Mouse (Mus musculus): ENCODE data around the gene Klf9. TPM values are rescaled to one million over a fixed set of nuclear protein-coding genes. Genes with fewer than 3 reads are reported as not detected.

Gene Klf9
- polyA plus RNA-seq (2016; fragmentation: Nextera tagmentation; extraction: Ambion mirVana) = 0.74 and 1.3 TPM in 2 replicates

DNA sequence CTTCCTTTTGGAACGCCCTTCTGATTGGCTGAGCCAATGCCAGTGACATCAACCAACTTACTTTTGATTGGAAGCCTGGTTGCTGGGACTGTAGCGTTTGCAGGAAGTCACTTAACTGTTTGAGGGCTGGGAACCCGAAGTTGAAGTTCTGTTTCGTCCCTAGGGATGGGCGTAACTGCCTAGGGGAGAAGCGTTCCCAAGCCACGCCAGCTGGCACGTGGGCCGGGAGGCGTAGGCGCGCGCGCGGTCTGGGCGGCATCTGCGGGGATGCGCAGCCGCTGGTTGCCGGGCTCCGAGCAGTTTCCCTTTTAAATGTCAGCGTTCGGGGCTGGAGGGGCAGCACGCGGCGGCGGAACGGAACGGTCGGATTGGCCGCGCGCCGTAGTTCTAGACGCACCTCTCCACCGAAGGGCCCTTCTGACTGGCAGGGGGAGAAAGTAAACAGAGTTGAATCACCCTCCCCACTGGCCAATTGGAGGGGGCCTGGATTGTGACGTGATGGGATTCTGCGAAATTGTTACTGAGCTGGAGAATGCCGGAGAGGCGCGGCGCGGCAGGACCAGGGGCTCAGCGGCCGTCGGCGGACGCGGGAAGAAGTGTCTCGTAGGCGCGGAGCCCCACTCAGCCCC is at the start of gene Klf9:
TSS of gene Klf9 (plus strand) at position 538 of the 629 bp plus-strand sequence.
- H3K4me1 ChIP-seq = peaks cover 31% of the 10 kb centered on the region
- peak within 1 kb of the TSS; percentile 68 for H3K4me3 ChIP-seq
- peak; percentile 86 for DNase-seq (ENCODE audit: low spot score)
- peaks cover 73% of the 10 kb centered on the region for H3K27me3 ChIP-seq (ENCODE audit: low read depth, poor library complexity, severe bottlenecking)
- under 1% methylated on average over 52 of the region's 52 CpGs for WGBS
- peak within 1 kb of the TSS; percentile 82 for H3K27ac ChIP-seq
- no peaks in the 10 kb centered on the region for H3K36me3 ChIP-seq
- no peaks in the 10 kb centered on the region for H3K9me3 ChIP-seq (replicated peaks)

- no peaks in the 10 kb centered on the region for H3K4me1 ChIP-seq
- no peaks in the 10 kb centered on the region for H3K36me3 ChIP-seq
- WGBS = 86% methylated on average over 4 of the region's 4 CpGs
- H3K27me3 ChIP-seq (ENCODE audit: low read depth, poor library complexity, severe bottlenecking) = no peaks in the 10 kb centered on the region
- no peak overlapping the region for H3K27ac ChIP-seq
- no peaks in the 10 kb centered on the region for H3K9me3 ChIP-seq (replicated peaks)
- no peak for DNase-seq (ENCODE audit: low spot score)
- no peak overlapping the region for H3K4me3 ChIP-seq
Observed at GRCm38 (mm10) chr19:23091586-23091985, 49.4 kb upstream of the Klf9 start.

DNA sequence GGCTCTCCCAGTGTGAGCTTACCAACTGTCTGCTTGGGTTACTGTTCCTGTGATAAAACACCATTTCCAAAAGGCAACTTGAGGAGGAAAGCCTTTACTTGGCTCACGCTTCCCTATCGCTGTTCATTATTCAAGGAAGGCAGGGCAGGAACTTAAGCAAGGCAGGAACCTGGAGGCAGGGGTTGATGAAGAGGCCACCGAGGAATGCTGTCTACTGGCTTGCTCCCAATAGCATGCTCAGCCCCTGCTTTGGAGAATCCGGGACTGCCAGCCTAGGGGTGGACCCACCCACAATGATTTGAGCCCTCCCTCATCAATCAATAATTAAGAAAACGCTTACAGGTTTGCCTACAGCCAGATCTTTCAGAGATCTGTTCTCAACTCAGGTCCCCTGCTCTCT is 47.5 kb upstream of the Klf9 start:
- Histone ChIP-seq H3K27ac (no peak overlapping the region), H3K4me1 (no peaks in the 10 kb centered on the region), H3K4me3 (no peak overlapping the region), H3K27me3 (ENCODE audit: low read depth, poor library complexity, severe bottlenecking) (no peaks in the 10 kb centered on the region), H3K36me3 (no peaks in the 10 kb centered on the region), H3K9me3 (replicated peaks) (no peaks in the 10 kb centered on the region)
- WGBS = 89% methylated on average over 5 of the region's 5 CpGs
- no peak for DNase-seq (ENCODE audit: low spot score)

DNA sequence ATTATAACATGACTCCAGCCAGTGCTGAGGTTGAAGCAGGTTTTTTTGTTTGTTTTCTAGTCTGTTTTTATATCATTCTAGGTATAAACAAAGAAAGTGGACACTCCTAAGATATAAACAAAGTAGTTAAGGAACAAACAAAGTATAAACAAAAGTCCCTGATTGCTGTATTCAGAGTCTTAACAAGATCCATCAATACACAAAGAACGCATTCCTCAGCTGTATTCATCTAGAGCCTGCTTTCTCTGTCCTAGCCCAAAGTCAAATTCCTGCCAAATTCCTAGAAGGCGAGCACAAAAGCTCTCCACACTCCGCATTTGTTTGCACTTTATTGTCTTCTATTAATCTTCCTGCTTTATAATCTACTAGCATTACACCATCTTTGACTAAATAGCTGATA is 46.1 kb upstream of the Klf9 start:
- no peaks in the 10 kb centered on the region for H3K9me3 ChIP-seq (replicated peaks)
- no peaks in the 10 kb centered on the region for H3K36me3 ChIP-seq
- H3K4me1 ChIP-seq = no peaks in the 10 kb centered on the region
- no peak for DNase-seq (ENCODE audit: low spot score)
- no peak overlapping the region for H3K27ac ChIP-seq
- H3K4me3 ChIP-seq = no peak overlapping the region
- 69% methylated on average over 3 of the region's 3 CpGs for WGBS
- no peaks in the 10 kb centered on the region for H3K27me3 ChIP-seq (ENCODE audit: low read depth, poor library complexity, severe bottlenecking)

GRCm38 (mm10) chr19:23106859-23107258 is 34.2 kb upstream of the Klf9 start:
- Histone ChIP-seq H3K27ac (no peak overlapping the region), H3K27me3 (ENCODE audit: low read depth, poor library complexity, severe bottlenecking) (no peaks in the 10 kb centered on the region), H3K4me1 (no peaks in the 10 kb centered on the region), H3K36me3 (no peaks in the 10 kb centered on the region), H3K9me3 (replicated peaks) (no peaks in the 10 kb centered on the region), H3K4me3 (no peak overlapping the region)
- DNase-seq (ENCODE audit: low spot score) = no peak
- WGBS = 90% methylated on average over 5 of the region's 5 CpGs

GRCm38 (mm10) chr19:23107335-23107734 is 33.7 kb upstream of the Klf9 start:
- no peaks in the 10 kb centered on the region for H3K4me1 ChIP-seq
- H3K9me3 ChIP-seq (replicated peaks) = no peaks in the 10 kb centered on the region
- 73% methylated on average over 2 of the region's 2 CpGs for WGBS
- no peaks in the 10 kb centered on the region for H3K27me3 ChIP-seq (ENCODE audit: low read depth, poor library complexity, severe bottlenecking)
- no peaks in the 10 kb centered on the region for H3K36me3 ChIP-seq
- no peak overlapping the region for H3K4me3 ChIP-seq
- DNase-seq (ENCODE audit: low spot score) = no peak
- H3K27ac ChIP-seq = no peak overlapping the region

DNA sequence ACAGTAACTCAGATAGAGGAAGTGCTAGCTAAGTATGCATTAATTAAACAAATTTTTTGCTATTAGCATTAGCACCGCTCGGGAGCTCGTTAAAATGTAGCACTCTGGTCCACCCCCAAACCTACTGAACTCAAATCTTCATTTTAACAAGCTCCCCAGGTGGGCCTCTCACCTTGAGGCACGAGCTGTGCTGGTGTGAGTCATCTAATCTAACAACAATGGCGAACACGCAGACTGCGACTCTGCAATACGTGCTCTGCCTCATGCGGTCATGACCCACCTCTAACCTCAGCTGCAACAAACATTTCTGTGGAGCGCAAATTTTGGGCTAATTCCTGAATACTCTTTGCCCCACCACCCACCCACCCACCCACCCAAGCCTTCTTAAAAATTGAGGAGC is 19.2 kb upstream of the Klf9 start:
- Histone ChIP-seq H3K27me3 (ENCODE audit: low read depth, poor library complexity, severe bottlenecking) (peaks cover 4% of the 10 kb centered on the region; the same call in 1 of the 2 replicates), H3K4me1 (no peaks in the 10 kb centered on the region; the same call in 1 of the 2 replicates), H3K9me3 (replicated peaks) (no peaks in the 10 kb centered on the region), H3K4me3 (no peak overlapping the region), H3K27ac (no peak overlapping the region), H3K36me3 (no peaks in the 10 kb centered on the region)
- WGBS = 20% methylated on average over 10 of the region's 10 CpGs
- no peak for DNase-seq (ENCODE audit: low spot score)

- Histone ChIP-seq H3K4me3 (no peak overlapping the region), H3K27ac (no peak overlapping the region), H3K9me3 (replicated peaks) (no peaks in the 10 kb centered on the region), H3K4me1 (no peaks in the 10 kb centered on the region; the same call in 1 of the 2 replicates), H3K36me3 (no peaks in the 10 kb centered on the region), H3K27me3 (ENCODE audit: low read depth, poor library complexity, severe bottlenecking) (peaks cover 4% of the 10 kb centered on the region; the same call in 1 of the 2 replicates)
- no peak for DNase-seq (ENCODE audit: low spot score)
- WGBS = 80% methylated on average over 7 of the region's 7 CpGs
Observed at GRCm38 (mm10) chr19:23124023-23124550, 16.9 kb upstream of the Klf9 start.

DNA sequence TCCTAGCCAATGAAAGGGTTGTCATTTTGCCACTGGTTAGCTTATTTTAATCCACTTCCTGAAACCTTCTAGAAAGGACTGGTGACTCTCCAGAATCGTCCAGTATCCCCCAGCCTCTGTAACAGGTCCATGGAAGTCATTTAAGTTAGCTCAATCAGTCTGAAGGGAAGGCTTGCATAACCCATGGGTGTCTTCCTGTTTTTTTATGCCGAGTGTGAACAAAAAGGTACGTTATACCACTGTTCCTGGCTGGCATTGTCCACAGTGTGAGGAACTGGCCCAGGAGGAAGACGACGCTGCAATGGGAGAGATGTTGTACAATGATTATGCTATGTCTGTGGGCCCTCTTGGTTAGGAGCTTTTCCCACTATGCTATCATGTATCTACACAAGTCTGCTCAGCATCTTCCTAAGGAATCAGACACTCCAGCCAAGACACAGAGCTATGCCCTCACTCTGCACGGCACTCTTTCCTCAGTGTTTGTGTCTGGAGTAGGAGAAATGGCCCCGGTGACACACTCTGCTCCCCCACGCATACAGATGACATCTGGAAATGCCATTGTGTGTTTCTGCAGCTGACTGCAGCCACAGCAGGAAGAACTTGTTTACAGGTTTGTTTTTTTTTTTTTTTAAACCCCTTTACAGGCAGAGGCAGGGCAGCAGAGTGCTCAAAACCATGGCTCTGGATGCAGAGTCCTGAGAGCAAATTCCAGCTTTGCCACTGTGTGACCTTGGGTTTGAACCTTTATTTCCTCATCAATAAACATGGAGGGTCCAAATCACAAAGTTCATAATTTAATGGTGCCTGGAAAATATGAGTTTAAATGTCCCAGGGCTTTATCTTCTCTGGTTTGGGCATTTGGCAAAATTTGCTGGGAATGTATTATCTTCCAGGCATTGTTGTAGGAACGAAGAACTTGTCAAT is 15.5 kb upstream of the Klf9 start:
- no peak for DNase-seq (ENCODE audit: low spot score)
- WGBS = 83% methylated on average over 9 of the region's 9 CpGs
- no peaks in the 10 kb centered on the region for H3K36me3 ChIP-seq

GRCm38 (mm10) chr19:23129908-23130307 is 11.1 kb upstream of the Klf9 start:
- no peaks in the 10 kb centered on the region for H3K36me3 ChIP-seq
- H3K4me1 ChIP-seq = peaks cover 22% of the 10 kb centered on the region
- peaks cover 45% of the 10 kb centered on the region for H3K27me3 ChIP-seq (ENCODE audit: low read depth, poor library complexity, severe bottlenecking)
- DNase-seq (ENCODE audit: low spot score) = no peak
- 98% methylated on average over 2 of the region's 2 CpGs for WGBS
- no peak overlapping the region for H3K27ac ChIP-seq
- no peaks in the 10 kb centered on the region for H3K9me3 ChIP-seq (replicated peaks)
- H3K4me3 ChIP-seq = no peak overlapping the region

More for the DNA sequence above, 15.5 kb upstream of the Klf9 start:
- Histone ChIP-seq H3K4me1 (no peaks in the 10 kb centered on the region; the same call in 1 of the 2 replicates), H3K27me3 (ENCODE audit: low read depth, poor library complexity, severe bottlenecking) (peaks cover 4% of the 10 kb centered on the region; the same call in 1 of the 2 replicates), H3K27ac (no peak overlapping the region), H3K9me3 (replicated peaks) (no peaks in the 10 kb centered on the region), H3K4me3 (no peak overlapping the region)

- no peak for DNase-seq (ENCODE audit: low spot score)
- 53% methylated on average over 3 of the region's 3 CpGs for WGBS
- no peak overlapping the region for H3K27ac ChIP-seq
- H3K9me3 ChIP-seq (replicated peaks) = no peaks in the 10 kb centered on the region
- peaks cover 42% of the 10 kb centered on the region for H3K4me1 ChIP-seq
- no peaks in the 10 kb centered on the region for H3K36me3 ChIP-seq
- H3K4me3 ChIP-seq = no peak overlapping the region
- peaks cover 67% of the 10 kb centered on the region for H3K27me3 ChIP-seq (ENCODE audit: low read depth, poor library complexity, severe bottlenecking)
Observed at GRCm38 (mm10) chr19:23132106-23132635, 8.9 kb upstream of the Klf9 start.

- Histone ChIP-seq H3K27ac (no peak overlapping the region; the same call in 1 of the 2 replicates), H3K36me3 (no peaks in the 10 kb centered on the region), H3K9me3 (replicated peaks) (no peaks in the 10 kb centered on the region), H3K27me3 (ENCODE audit: low read depth, poor library complexity, severe bottlenecking) (peaks cover 74% of the 10 kb centered on the region), H3K4me3 (no peak overlapping the region), H3K4me1 (peaks cover 42% of the 10 kb centered on the region)
- WGBS = 10% methylated on average over 7 of the region's 7 CpGs
- DNase-seq (ENCODE audit: low spot score) = peak; percentile 43
Observed at GRCm38 (mm10) chr19:23132720-23133426, 8.2 kb upstream of the Klf9 start.
